12 mouse cellular contexts compared by ENCODE assay signal in the genomic region with DNA sequence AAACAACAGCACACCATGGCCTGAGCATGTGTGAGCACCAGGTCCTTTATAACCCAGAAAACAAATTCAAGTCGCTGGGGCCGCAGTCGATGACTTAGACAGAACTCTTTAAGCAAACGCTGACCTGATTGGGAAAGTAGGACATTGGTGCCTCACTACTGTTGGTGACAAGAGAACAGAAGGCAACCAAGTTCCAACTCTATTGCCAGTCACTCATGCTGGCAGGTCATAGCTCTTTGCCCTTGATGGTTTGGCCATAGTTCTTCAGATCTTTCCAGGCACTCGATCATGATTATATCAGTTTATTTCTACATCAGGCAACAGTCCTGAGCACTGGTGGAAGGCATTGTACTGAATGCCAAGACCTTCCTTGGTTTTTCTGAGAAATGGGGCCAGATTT.
"Had no signal": no experiment of that assay in that cellular context is flagged by ENCODE, and none has a peak within 500 bp of the region (broad histone marks: within the 10 kb centered on the region; RNA-seq: fewer than 3 reads in every experiment).

No protein-coding gene starts in this region.

- H3K36me3 ChIP-seq: limb, embryonic 10.5 days; liver, embryonic 13.5 days; lung, embryonic 15.5 days; neural tube, embryonic 12.5 days had no signal

- H3K4me2 ChIP-seq: liver, embryonic 13.5 days; lung, embryonic 15.5 days; neural tube, embryonic 12.5 days had no signal

- H3K9ac ChIP-seq: liver, embryonic 13.5 days; liver, postnatal 0 days; lung, embryonic 15.5 days; neural tube, embryonic 12.5 days had no signal

- H3K27me3 ChIP-seq: liver, embryonic 13.5 days; lung, embryonic 15.5 days; neural tube, embryonic 12.5 days had no signal

- H3K4me1 ChIP-seq: limb, embryonic 10.5 days; liver, embryonic 13.5 days; lung, embryonic 15.5 days; neural tube, embryonic 12.5 days had no signal

- H3K4me3 ChIP-seq: left cerebral cortex, adult 2 months; limb, embryonic 10.5 days; liver, embryonic 13.5 days; lung, embryonic 15.5 days; neural tube, embryonic 12.5 days had no signal

- H3K27ac ChIP-seq: left cerebral cortex, adult 2 months; limb, embryonic 10.5 days; liver, embryonic 13.5 days; lung, embryonic 15.5 days; neural tube, embryonic 12.5 days had no signal

- H3K9me3 ChIP-seq: limb, embryonic 10.5 days; liver, embryonic 13.5 days; lung, embryonic 15.5 days; neural tube, embryonic 12.5 days had no signal

- DNase-seq: kidney, postnatal 25 days; liver, embryonic 13.5 days; liver, postnatal 0 days; retina, postnatal 1 day; right cerebral cortex, postnatal 4 days; spleen, adult 18-20 months; thymus, adult 18-20 months; thymus, postnatal 14 days had no signal

- ATAC-seq: liver, postnatal 0 days had no signal
